Mouse (Mus musculus) midbrain, embryonic 13.5 days (tissue): ENCODE data around the gene Fam216a. TPM values are rescaled to one million over a fixed set of nuclear protein-coding genes. Genes with fewer than 3 reads are reported as not detected.

Experiments used
- ATAC-seq: fragments of 200-750 bp; cut with Nextera tagmentation; 2 replicates; pipeline ENCODE4 v1.8.0; 2017; ENCODE audit warnings: mild to moderate bottlenecking, moderate TSS enrichment, moderate library complexity
- H3K27ac ChIP-seq: fragments of 300-500 bp; sonication (generic); 2 replicates; pipeline ENCODE4 v1.5.1; 2015; ENCODE audit warnings: inconsistent platforms, mild to moderate bottlenecking, moderate library complexity
- H3K27me3 ChIP-seq: fragments of 300-500 bp; sonication (generic); 2 replicates; pipeline ENCODE4 v1.6.1; 2015; ENCODE audit warnings: mild to moderate bottlenecking, inconsistent platforms
- H3K36me3 ChIP-seq: fragments of 300-500 bp; sonication (generic); 2 replicates; pipeline ENCODE4 v1.6.1; 2015; ENCODE audit warnings: mild to moderate bottlenecking, inconsistent platforms
- H3K4me1 ChIP-seq: fragments of 300-500 bp; sonication (generic); replicated peaks from 2 replicates; pipeline ENCODE4 v1.6.1; 2015; ENCODE audit warnings: inconsistent platforms
- H3K4me2 ChIP-seq: fragments of 300-500 bp; sonication (generic); replicated peaks from 2 replicates; pipeline ENCODE4 v1.6.1; 2015; ENCODE audit warnings: moderate library complexity, mild to moderate bottlenecking, inconsistent platforms
- H3K4me3 ChIP-seq: fragments of 300-500 bp; sonication (generic); replicated peaks from 2 replicates; pipeline ENCODE4 v1.5.1; 2015; ENCODE audit warnings: mild to moderate bottlenecking, inconsistent platforms
- H3K9ac ChIP-seq: fragments of 300-500 bp; sonication (generic); replicated peaks from 2 replicates; pipeline ENCODE4 v1.6.1; 2015; ENCODE audit warnings: mild to moderate bottlenecking, inconsistent platforms
- H3K9me3 ChIP-seq: fragments of 300-500 bp; sonication (generic); 2 replicates; pipeline ENCODE4 v1.6.1; 2016; ENCODE audit warnings: mild to moderate bottlenecking, inconsistent platforms
- WGBS: fragments of 180-500 bp; shearing (Covaris S2); methylation state at CpG from one replicate; pipeline ENCODE4 v1.1.7; 2015; 5-methylcytosine and 5-hydroxymethylcytosine counted together
- polyA plus RNA-seq: library from polyadenylated mRNA; unstranded; fragments of >200 nt; fragmentation: Nextera tagmentation; extraction: Ambion mirVana; gene quantifications from 2 replicates; pipeline ENCODE4 v1.2.1, GENCODE M21; 2015

Fam216a gene
- polyA plus RNA-seq, 1 experiment from 2014 or later, result 135 TPM

DNA sequence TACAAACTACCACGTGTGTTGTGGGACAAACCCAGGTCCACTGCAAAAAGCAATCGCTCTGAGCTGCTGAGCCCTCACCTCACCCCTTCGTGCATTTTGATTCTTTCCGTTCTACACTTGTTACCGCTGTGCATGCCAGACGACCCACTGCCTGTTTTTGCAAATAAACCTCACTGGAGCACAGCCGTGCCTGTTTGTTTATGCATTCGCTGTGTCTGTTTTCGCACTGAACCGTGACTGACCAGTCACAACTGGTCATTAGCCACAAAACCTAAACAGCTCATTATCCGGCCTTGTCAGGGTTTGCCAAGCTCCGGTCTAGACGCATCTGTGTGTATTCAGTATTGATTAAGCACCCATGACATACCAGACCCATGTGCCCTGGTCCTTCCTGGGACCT, 30.0 kb upstream of the Fam216a start:
- Histone ChIP-seq H3K9me3 (0 out of 2 replicates have a peak, but pooled peaks cover 3% of the 10 kb centered on the region), H3K27ac (no peak overlapping the region), H3K4me2 (no peak overlapping the region), H3K9ac (no peak overlapping the region), H3K36me3 (peaks cover 87% of the 10 kb centered on the region), H3K4me1 (0 out of 2 replicates have a peak, but pooled peaks cover 4% of the 10 kb centered on the region), H3K27me3 (no peaks in the 10 kb centered on the region), H3K4me3 (no peak overlapping the region)
- WGBS, result 84% methylated on average over 13 of the region's 13 CpGs
- ATAC-seq, result no peak

DNA sequence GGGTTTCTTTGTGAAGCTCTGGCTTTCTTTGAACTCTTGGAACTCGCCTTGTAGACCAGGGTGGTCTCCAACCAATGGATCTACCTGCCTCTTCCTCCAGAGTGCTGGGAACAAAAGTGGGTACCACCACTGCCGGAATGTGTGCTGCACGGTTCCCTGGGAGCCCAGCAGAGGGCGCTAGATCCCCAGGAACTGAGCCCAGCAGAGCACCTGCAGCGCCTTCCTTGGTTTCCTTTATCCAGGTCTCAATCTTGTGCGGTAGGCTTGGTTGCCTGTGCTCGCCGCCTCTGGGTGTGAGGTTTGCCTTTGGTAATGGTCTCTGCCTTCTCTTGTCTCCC, 29.1 kb upstream of the Fam216a start:
- H3K36me3 ChIP-seq, result peaks cover 86% of the 10 kb centered on the region
- no peak overlapping the region for H3K9ac ChIP-seq

DNA sequence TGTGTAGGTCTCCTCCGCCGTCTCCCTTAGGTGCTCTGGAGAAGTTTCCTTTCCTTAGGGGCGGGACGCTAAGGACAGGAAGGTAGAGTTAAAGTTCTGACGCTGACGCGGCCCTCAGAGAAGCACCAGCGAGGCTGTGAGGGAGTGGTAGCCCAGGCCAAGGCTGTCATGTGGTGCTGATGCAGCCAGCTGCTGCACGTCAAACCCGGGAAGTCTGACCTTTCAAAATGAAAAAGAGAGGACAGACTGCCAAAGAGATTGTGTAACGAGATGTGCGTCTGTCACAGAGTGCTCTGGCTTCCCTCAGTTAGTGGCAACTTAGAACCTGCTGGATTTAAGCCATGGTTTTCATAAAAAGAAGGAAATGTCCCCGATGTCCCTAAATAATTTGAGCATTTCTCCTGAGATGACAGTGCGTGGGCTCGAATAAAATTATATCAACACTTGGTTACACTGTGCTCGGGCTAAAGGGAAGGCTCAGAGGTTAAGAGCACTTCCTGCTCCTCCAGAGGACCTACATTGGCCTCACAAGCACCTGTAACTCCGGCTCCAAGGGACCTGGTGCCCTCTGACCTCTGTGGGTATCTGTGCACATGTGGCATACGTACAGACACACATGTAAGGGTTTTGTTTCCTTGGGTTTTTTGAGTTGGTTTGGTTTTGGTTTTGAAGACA, 28.6 kb upstream of the Fam216a start:
- H3K4me2 ChIP-seq, result no peak overlapping the region
- no peaks in the 10 kb centered on the region for H3K9me3 ChIP-seq
- ATAC-seq, result no peak
- H3K27ac ChIP-seq, result no peak overlapping the region
- peaks cover 81% of the 10 kb centered on the region for H3K36me3 ChIP-seq
- H3K4me1 ChIP-seq, result 0 out of 2 replicates have a peak, but pooled peaks cover 4% of the 10 kb centered on the region
- 86% methylated on average over 18 of the region's 18 CpGs for WGBS
- H3K9ac ChIP-seq, result no peak overlapping the region
- no peak overlapping the region for H3K4me3 ChIP-seq
- no peaks in the 10 kb centered on the region for H3K27me3 ChIP-seq

More for the DNA sequence above, 29.1 kb upstream of the Fam216a start:
- whole genome bisulfite sequencing, result 14% methylated on average over 8 of the region's 8 CpGs
- Histone ChIP-seq H3K4me3 (no peak overlapping the region), H3K4me2 (no peak overlapping the region), H3K27ac (no peak overlapping the region), H3K4me1 (0 out of 2 replicates have a peak, but pooled peaks cover 4% of the 10 kb centered on the region), H3K9me3 (no peaks in the 10 kb centered on the region), H3K27me3 (no peaks in the 10 kb centered on the region)
- 0 out of 2 replicates have a peak, but pooled peaks have one; percentile 14 for ATAC-seq

DNA sequence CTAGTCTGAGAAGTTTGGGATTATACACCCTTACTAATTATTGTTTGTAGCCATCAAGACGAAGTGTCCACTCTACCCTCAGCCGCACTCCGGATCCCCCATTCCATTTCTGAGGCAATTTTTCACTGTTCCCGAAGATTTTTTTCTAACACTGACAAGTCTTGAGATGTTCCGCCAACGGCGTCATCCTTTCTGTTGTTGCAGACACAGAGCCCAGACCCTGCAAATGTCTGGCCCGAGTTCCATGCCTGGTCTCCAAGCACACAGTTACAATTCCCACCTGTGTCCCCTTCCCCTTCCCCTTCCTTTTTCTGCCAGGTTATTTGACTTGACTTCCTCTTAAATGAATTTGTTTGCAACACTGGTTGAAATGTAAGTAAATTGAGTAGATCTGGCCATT, 27.7 kb upstream of the Fam216a start:
- H3K36me3 ChIP-seq, result peaks cover 72% of the 10 kb centered on the region
- WGBS, result 95% methylated on average over 8 of the region's 8 CpGs

DNA sequence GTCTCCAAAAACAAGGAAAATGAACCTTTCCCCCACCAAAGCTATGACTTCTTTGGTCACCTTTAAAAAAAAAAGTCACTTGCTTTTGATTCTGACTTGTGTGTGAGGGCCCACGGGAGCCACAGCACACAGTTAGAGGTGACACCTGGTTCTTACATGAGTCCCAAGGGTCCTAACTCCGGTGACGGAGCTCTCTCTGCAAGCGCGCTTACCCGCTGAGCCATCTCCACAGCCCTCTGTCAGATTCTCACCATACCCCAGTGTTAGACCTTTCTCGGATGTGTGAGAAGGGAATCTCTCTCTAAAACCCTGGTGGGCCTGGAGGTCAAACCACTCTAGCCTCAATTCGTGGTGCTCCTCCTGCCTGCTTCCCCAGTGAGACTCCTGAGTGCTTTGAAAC, 25.3 kb upstream of the Fam216a start:
- peaks cover 16% of the 10 kb centered on the region for H3K4me1 ChIP-seq
- WGBS, result 94% methylated on average over 8 of the region's 8 CpGs
- no peaks in the 10 kb centered on the region for H3K27me3 ChIP-seq
- no peak for ATAC-seq
- H3K4me2 ChIP-seq, result no peak overlapping the region
- H3K9ac ChIP-seq, result no peak overlapping the region
- H3K4me3 ChIP-seq, result no peak overlapping the region
- H3K27ac ChIP-seq, result no peak overlapping the region
- H3K36me3 ChIP-seq, result peaks cover 52% of the 10 kb centered on the region
- no peaks in the 10 kb centered on the region for H3K9me3 ChIP-seq

More for the DNA sequence above, 27.7 kb upstream of the Fam216a start:
- Histone ChIP-seq H3K27me3 (no peaks in the 10 kb centered on the region), H3K4me1 (0 out of 2 replicates have a peak, but pooled peaks cover 4% of the 10 kb centered on the region), H3K27ac (no peak overlapping the region), H3K4me3 (no peak overlapping the region), H3K9ac (no peak overlapping the region), H3K9me3 (no peaks in the 10 kb centered on the region), H3K4me2 (no peak overlapping the region)
- ATAC-seq, result no peak

DNA sequence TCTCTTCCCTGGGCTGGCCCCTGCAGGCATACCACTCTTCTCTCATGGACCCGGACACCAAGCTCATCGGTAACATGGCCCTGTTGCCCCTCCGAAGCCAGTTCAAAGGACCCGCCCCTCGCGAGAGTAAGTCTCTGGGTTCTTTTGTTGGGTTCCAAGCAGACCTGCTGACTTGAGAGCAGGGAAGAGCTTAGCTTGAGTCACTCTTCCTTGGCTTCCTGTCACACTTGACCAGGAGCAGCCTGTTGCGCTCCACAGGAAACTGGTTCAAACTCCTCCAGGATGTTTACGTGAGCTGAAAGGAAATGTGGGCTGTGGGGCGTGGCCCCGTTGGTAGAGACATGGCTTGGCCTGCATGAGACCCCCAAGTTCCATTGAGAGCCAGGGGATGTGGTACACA, 24.6 kb upstream of the Fam216a start:
- Histone ChIP-seq H3K4me3 (no peak overlapping the region), H3K4me2 (no peak overlapping the region), H3K9me3 (no peaks in the 10 kb centered on the region), H3K36me3 (peaks cover 45% of the 10 kb centered on the region), H3K27ac (no peak overlapping the region), H3K4me1 (peaks cover 18% of the 10 kb centered on the region), H3K9ac (no peak overlapping the region), H3K27me3 (no peaks in the 10 kb centered on the region)
- 92% methylated on average over 10 of the region's 10 CpGs for WGBS
- ATAC-seq, result no peak

DNA sequence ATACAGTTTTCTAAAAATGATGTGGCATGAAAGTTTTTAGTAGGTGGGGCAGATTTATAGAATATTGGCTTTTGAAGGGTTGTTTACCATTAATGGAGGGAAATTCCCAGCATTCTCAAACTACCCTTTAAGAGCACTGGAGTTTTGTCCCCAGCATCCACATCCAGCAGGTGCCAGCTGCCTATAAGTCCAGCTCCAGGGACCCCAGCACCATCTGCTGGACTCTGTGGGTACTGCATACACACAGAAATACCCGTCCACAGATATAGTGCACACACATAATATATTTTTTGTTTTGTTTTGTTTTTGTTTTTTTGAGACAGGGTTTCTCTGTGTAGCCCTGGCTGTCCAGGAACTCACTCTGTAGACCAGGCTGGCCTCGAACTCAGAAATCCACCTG, 21.7 kb upstream of the Fam216a start:
- WGBS, result 45% methylated on average over 2 of the region's 2 CpGs
- Histone ChIP-seq H3K27ac (no peak overlapping the region), H3K9me3 (no peaks in the 10 kb centered on the region), H3K27me3 (no peaks in the 10 kb centered on the region), H3K4me3 (no peak overlapping the region), H3K4me1 (peaks cover 14% of the 10 kb centered on the region), H3K4me2 (no peak overlapping the region), H3K9ac (no peak overlapping the region), H3K36me3 (peaks cover 24% of the 10 kb centered on the region)
- ATAC-seq, result no peak

DNA sequence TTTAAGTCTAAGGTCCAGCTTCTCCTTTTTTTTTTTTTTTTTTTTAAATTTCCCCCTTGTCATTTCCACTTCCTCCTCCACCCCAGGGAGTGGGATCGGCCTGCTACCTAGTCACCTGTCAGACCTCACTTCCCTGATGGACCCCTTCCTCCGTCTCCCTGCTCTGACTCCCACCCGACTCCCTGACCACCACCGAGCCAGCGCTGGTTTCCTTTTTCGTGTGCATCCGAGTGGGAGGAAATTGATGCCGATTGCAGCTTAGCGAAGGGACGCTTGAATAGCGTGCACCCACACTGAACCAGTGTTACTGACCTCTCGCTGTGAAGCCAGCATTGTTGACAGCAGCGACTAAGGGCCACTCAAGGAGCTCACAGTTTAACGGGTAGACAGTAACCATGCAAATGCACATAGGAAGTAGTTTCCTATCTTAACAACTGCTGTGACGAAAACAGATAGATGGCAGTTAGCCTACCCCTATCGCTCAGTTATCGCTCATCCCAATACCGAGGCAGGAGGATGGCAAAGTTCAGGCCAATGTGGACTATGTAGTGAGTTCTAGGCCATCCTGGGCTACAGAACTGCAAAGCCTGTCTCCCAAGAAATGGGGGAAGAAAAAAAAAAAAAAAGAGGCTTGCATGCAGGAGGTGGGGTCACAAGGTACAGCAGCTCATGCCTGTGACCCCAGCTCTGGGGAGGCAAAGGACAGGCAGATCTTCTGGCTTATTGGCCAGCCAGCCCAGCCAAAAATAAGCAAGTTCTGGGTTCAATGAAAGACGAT, 20.3 kb upstream of the Fam216a start:
- Histone ChIP-seq H3K36me3 (peaks cover 14% of the 10 kb centered on the region), H3K4me2 (peak overlapping the region; percentile 70), H3K27ac (peak overlapping the region; percentile 40; the same call in 1 of the 2 replicates), H3K9me3 (no peaks in the 10 kb centered on the region), H3K9ac (peak overlapping the region; percentile 86), H3K27me3 (no peaks in the 10 kb centered on the region), H3K4me1 (peaks cover 14% of the 10 kb centered on the region), H3K4me3 (peak overlapping the region; percentile 82)
- 17% methylated on average over 19 of the region's 19 CpGs for WGBS
- ATAC-seq, result peak; percentile 53

DNA sequence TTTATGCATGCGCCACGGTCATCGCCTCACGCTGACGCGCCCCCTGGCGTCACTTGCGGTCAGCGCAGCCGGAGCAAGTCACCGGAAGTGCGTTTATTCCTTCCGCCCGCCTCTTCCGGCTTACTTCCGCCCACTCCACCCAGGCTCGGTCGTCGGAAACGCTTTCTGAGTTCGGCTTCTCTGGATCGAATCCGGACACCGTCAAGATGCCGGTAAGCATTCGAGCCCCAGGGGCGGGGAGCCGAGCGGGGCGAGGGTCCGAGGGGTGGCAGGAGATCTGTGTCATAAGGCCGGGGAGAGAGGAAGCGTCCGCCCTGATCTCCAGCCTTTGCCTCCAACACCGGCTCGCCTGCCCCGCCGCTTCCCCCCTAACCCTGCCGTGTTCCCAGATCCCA, 19.6 kb upstream of the Fam216a start, which contains the start of gene Arpc3:
TSS of gene Arpc3 (plus strand) at position 93 of the 395 bp plus-strand sequence.
- Histone ChIP-seq H3K27ac (peak within 1 kb of the TSS; percentile 40; the same call in 1 of the 2 replicates), H3K9ac (peak within 1 kb of the TSS; percentile 86), H3K4me2 (peak within 1 kb of the TSS; percentile 70), H3K4me3 (peak within 1 kb of the TSS; percentile 82), H3K36me3 (peaks cover 8% of the 10 kb centered on the region), H3K9me3 (no peaks in the 10 kb centered on the region), H3K4me1 (peaks cover 14% of the 10 kb centered on the region), H3K27me3 (no peaks in the 10 kb centered on the region)
- under 1% methylated on average over 39 of the region's 39 CpGs for WGBS
- peak; percentile 91 for ATAC-seq

DNA sequence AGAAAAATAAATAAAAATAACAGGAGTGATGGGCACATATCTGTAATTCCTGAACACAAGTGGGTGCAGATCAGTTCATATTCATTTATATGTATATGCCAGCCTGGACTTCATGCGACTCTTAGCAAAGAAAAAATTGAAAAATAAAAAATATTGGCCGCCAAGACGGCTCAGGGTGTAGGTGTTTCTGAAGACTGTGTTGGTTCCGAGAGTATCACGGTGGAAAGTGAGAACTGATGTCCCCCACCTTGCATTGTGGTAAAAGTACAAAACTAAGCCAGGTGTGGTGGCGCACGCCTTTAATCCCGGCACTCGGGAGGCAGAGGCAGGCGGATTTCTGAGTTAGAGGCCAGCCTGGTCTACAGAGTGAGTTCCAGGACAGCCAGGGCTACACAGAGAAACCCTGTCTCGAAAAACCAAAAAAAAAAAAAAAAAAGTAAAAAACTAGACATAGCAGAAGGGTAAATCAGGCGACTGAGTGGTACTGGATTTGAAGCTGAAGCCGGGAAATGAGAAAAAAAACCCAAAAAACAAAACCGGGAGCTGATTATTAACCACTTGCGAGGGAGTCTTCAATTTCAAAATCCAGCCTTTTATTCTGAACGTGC, 19.1 kb upstream of the Fam216a start:
- H3K27ac ChIP-seq, result 0 out of 2 replicates have a peak overlapping the region, but pooled peaks have one; percentile 4
- WGBS, result 53% methylated on average over 16 of the region's 16 CpGs
- no peak overlapping the region for H3K9ac ChIP-seq
- peak overlapping the region; percentile 25; the same call in 1 of the 2 replicates for H3K4me2 ChIP-seq
- H3K36me3 ChIP-seq, result 0 out of 2 replicates have a peak, but pooled peaks cover 3% of the 10 kb centered on the region
- ATAC-seq, result peak; percentile 61
- peaks cover 14% of the 10 kb centered on the region for H3K4me1 ChIP-seq
- H3K27me3 ChIP-seq, result no peaks in the 10 kb centered on the region
- no peaks in the 10 kb centered on the region for H3K9me3 ChIP-seq
- peak overlapping the region; percentile 82 for H3K4me3 ChIP-seq

DNA sequence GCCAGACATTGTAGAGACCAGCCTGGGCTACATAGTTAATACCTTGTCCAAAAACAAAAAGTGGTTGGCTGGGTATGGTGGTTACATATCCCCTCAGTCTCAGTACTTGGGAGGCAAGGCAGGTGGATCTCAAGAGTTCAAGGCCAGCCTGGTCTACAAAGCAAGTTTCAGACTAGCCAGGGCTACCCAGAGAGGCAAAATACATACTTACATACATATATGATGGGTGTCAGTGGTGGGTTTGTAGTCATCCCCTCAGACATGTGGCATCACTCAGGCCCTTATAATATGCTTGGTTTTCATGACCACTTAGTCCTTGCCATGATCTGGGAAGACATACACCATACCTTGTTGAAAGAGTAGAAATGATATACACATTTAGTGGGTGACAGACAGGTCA, 18.5 kb upstream of the Fam216a start:
- Histone ChIP-seq H3K4me1 (peaks cover 14% of the 10 kb centered on the region), H3K4me3 (no peak overlapping the region), H3K36me3 (0 out of 2 replicates have a peak, but pooled peaks cover 3% of the 10 kb centered on the region), H3K27me3 (no peaks in the 10 kb centered on the region), H3K9ac (no peak overlapping the region), H3K4me2 (no peak overlapping the region), H3K9me3 (no peaks in the 10 kb centered on the region), H3K27ac (no peak overlapping the region)
- ATAC-seq, result no peak

DNA sequence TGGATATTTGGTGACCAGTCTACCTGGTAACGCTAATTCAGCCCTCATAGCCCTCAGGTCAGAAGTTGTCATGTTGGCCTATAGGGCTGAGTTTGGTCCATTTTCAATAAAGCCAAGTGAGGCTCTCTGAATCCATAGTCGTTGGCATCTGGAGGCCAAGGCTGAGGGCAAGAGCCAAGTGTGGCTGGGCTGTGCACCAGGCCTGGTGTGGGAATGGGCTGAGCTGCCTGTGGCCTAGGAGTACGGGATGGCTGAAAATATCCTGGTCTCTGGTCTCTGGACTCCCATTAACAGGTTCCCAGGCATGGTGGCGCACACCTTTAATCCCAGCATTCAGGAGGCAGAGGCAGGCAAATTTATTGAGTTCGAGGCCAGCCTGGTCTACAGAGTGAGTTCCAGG, 17.8 kb upstream of the Fam216a start:
- Histone ChIP-seq H3K4me1 (peaks cover 14% of the 10 kb centered on the region), H3K27me3 (no peaks in the 10 kb centered on the region), H3K9me3 (no peaks in the 10 kb centered on the region), H3K4me2 (no peak overlapping the region), H3K36me3 (0 out of 2 replicates have a peak, but pooled peaks cover 3% of the 10 kb centered on the region), H3K9ac (no peak overlapping the region), H3K27ac (no peak overlapping the region), H3K4me3 (no peak overlapping the region)
- 92% methylated on average over 5 of the region's 5 CpGs for WGBS
- ATAC-seq, result no peak
